Mouse (Mus musculus) ovary, postnatal 14 days (tissue): ENCODE measurements at regions not wholly inside any gene's neighbourhood (a gene's known extent, or its start where the extent isn't known, plus 50 kb on each side); places are given as distances from the start of the nearest gene placed in this dataset.

Source experiments
- DNase-seq: peaks from one replicate; pipeline ENCODE4 v3.0.0; 2022; ENCODE audit warnings: low spot score

DNA sequence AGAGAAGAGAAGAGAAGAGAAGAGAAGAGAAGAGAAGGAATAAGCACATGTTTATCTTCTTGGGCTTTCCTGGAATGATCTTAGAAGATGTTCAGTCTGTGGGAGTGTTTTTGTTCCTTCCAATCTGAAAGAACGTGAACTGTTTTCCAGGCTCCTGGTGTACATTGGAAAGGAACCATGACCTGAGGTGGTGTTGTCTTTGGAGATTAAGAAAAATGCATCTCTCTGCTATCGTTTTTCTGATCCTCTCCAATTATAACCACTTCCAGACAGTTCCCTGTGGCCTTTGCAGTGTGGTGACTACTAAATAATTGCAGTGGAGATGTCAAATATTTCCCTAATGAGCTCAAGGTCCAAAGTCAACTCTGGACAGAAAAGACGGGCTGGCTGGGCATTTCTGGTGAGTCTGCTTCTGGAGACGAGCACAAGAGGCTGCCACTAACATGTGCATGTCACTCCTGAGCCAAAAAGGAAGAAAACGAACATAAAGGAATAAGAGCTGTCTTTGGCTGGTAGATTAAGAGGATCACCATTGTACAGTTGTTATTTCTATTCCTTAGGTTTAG is 431.7 kb downstream of the Adgrl2 start:
- DNase-seq: no peak

DNA sequence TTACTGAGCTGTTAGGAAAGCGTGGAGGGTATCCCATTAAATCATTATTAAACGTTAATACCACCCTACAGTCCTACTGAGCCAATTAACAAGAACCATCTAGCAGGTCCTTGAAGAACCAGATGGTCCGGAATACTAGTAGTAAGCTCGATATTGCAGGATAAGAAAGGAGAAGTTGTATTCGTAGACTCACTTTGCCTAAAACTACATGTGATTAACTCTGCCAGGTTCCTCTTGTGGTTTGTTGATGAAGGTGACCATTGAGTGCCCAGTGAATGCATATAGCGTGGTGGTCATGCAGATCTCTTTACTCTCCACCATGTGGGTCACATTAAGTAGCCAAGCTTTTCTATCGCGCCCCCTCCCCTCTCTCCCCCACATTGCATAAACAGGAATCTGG is 435.0 kb downstream of the Adgrl2 start:
- DNase-seq: no peak

DNA sequence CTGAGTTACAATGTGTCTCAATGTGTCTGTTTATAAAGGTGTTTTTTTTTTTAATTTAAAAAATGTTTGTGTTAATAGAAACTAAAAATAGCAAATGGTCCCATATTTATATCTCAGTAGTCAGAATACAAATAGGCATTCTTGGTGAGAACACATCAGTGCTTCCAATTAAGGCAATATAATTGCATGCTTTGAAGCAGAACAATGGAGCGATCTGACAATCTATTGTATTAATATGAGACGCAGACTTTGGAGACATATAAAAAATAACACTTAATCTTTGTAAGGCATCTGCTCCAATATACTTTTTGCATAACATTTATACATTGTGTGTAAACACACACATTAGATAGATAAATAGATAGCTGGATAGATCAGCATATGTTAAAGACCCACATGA is 439.6 kb downstream of the Adgrl2 start:
- no peak for DNase-seq

DNA sequence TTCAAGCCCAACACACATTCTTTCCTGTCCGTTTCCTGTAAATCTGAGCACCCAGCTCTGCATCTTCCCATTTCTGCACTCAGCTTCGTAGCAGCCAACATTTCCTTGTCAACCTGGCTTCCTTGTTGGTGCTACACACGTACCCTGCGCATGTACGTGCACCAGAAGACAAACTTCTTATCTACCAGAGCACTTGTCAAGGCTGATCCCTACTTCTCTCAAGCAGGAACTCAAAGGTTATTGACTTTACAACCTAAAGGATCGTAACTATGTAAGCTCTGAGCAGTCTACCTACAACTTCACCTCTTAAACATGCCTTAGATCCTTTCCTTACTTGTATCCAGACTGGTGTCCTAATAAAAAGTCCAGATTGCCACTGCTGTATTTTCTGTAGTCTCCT is 445.4 kb downstream of the Adgrl2 start:
- DNase-seq: no peak

DNA sequence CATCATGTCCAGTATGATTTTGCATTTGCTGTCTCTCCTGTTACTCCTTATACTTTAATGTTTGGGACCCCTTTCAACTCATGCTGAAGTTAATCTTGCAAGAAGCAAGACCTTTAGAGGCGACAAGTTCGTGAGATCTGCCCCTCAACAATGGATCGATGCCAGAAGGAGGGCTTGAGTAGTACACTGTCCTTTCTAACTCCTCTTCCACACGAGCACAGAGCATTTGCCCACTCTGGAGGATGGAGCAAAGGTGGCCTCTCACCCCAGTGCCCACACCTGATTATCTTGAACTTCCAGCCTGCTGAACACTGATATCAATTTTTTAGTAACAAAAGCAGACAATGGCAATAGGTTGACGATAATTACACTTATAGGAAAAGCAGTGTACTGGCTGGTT is 448.1 kb downstream of the Adgrl2 start:
- DNase-seq: no peak

DNA sequence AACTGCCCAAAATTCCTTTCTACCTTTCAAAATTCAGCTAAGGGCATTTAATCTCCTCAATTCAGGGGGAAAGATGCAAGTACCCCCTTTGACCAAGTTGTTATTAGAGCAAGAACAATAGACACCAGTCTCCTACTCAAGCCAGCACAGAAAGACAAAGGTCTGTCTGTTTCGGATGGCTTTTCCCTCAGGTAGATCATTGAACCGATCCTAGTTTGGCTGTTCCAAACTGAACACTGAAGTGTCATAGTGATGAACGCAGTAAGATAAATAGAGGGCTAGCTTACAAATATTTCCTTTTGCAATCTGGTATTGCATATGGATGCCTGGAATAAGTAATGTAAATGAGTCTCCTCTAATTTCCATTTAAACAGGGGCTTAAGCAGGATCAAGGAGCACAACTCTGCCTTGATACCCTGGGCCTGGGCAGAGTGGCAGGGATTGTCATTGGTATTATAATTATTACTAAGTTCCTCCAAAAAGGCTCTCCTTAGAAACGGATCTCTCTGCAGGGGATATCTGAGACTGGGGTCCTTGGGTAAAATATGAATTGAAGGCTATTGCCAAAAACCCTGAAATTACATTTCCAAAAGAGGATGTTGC is 452.6 kb downstream of the Adgrl2 start:
- no peak for DNase-seq

DNA sequence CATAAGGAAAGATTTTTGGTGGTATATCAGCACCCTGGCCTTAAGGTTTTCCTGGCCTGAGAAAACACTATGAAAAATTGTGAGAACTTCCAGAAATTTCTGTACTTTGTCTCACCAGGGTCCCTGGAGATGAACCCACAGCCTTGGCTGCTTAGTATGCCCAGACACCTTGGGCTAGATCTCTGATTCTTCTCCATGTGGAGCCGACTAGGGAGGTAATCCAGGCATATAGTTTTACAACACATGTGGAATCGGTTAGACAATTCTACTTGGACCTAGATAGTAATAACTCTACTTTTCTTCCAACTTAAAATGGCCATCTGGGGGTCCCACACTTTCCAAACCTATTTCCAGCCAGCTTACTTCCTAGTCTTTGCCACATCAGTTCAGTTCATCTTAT is 460.5 kb downstream of the Adgrl2 start:
- DNase-seq: no peak

DNA sequence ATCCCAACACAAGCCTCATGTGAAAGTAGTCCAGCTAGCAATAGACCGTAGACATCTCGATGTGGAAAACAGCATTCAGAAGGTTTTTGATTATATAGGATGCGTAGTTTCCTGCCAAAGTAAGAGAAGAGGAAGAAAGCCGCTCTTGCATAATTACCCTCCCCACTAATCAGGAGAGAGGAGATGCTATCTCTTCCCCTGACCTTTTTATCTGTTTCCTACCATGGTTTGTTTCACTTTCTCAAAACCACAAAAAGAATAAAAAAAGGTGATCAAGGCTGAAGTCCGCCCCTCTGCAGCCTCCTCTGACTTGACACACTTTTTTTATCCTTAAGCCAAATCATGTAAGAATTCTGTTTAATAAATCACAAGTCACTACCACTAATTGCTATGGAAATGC is 480.0 kb downstream of the Adgrl2 start:
- no peak for DNase-seq

DNA sequence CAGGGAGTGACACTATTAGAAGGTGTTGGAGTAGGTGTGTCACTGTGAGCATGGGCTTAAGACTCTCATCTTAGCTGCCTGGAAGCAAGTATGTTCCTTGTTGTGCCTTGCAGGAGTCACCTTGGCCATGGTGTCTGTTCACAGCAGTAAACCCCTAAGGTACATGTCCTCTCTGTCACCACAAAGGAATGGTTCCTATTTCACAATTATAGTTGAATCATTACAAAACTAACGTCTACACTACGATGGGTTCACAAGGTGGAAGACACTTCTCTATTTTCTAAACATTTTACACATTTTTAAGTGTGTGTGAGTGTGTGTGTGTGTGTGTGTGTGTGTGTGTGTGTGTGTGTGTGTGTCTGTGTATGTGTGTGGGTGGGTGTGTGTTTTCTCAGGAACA is 485.4 kb downstream of the Adgrl2 start:
- DNase-seq: no peak

DNA sequence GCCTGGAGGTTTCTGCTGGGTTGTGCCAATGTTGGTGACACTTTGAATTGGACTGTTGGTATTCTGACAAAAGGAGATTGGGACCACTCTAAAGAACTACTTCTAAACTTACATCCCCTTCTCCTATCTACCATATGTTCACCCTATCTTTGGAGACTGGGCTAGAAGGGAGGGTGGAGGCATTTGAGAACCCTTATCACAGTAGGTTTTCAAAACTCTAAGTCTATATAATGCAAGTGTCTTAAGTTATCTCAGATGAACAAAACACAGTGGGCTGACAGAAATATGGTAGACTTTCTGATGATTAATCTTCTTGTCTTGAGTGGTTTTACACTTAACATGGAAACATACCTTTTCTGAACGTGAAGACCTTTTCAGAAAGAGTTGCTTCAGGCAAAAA is 486.9 kb downstream of the Adgrl2 start:
- DNase-seq: no peak

DNA sequence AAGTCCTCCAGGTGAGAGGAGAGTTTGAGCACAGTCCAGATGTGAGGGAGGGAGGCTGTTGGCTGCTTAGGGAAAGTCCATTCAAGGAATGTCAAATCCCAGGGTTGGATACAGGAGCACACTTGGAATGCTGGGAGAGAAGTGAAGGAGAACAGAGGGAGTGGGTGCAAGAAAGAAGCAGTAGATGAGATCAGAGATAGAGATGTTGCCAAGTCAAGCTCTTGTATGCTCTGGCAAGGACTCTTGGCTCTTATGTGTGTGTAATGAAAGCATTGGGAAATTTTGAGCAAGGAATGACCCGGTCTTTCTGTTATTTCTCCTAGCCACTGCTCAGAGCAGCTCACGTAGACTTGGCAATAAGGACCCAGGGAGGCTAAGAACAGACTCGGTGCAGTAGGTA is 488.6 kb downstream of the Adgrl2 start:
- DNase-seq: no peak

DNA sequence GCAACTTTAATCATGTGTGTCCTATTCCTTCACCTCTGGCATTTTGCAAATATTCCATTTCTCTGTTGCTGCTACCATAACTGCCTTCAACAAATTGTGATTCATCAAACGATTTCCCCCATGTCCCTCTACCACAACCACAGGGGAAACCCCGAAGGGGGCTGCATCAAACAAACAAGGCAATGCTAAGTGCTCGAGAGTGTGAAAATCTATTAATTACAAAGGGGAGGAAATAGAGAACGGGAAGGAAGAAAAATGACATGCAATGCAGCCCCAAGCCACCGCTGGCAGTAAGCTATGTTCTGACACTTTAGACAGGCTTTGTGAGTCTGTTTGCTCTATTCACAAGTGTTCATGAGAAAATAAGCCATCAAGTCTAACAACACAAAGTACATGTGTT is 493.7 kb downstream of the Adgrl2 start:
- DNase-seq: no peak

DNA sequence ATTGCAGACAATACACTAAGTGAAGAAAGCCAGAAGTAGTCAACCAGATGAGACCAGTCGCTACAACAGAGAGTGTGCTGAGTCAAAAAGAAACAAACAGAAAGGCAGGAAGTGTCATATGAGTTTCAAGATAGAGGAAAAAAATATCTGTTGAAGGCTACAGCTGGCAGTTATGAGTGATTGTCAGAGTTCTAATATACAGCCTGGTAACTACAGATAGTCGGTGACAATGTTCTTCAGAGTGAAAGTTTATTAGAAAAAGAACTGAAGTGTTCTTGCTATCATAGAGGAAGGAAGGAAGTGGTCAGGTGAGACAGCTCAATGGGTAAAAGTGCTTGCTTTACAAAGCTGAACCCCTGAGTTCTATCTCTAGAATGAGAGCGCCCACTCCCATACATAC is 499.1 kb downstream of the Adgrl2 start:
- DNase-seq: no peak

DNA sequence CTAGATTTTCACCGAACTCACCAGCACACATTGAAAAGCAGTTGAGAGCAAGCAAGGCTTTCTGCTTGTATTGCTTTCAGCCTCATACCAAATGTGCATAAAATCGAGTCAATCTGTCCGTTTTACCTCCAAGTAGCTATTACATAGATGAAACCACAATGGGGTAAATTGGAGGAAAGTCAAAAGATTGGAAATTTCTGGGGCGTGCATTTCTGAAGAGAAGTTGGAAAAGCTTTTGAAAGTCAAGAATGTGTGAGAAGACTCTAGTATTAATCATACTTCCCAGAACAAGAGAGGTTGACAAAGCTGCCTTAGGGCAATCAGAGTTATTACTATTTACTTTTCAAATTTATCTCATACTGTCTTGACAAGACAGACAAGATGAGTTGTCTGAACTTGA is 501.2 kb downstream of the Adgrl2 start:
- no peak for DNase-seq

DNA sequence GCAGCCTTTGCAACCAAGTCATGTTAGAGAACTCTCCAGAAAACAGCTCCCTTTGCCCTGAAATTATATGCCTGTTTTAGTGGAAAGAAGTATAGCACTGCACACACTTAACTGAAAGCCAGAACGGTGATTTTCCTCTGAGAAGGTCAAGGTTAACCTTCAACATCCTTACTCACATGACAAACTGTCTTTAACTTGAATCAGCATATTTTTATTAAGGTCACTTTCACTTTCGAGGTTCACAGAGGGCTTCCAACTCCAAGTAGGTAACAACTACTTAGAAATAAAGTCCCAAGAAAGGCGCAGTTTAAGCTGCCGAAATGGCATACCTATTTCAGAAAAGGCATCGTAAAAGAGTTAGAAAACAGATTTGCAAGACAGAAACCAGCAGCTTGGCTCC is 502.4 kb downstream of the Adgrl2 start:
- no peak for DNase-seq

DNA sequence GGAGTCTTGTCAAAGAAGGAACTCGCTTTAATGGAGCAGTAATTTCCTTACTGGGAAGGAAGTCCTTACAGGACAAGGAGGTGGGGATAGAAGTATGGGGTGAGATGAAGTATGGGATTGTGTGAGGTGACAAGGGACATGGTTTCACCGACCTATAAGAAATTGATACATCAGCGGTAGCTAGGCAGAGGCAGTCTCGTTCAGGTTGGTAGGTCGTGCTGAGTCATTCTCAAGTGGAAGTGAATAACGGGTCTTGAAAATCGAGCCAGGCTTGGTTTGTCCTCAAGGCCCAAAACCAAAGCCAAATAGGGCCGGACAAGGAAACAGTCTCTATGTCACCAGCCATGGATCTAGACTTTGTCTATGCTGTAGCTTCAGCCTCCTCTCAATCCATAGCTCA is 514.5 kb downstream of the Adgrl2 start:
- no peak for DNase-seq

DNA sequence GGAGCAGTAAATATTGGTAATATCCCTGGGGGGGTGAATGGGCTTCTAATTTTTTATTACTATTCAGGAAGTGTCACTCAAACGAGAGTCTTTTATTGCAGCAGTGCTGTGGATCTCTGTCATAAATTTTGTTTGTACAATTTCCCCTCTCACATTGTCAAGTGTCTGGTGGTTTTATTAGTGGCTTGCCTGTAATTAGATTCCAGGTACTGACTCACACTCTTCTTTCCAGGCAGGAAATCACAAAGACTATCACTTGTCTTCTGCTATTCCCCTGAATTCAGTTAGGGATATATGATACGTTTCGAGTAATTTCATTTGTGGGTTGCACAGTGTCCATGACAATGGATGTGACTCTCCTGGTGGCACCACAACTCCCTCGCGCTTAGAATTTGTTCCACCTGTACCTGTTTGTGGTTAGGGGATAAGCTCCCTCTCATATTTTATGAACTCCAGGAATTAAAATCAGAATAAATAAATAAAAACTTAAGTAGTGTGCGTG is 517.4 kb downstream of the Adgrl2 start:
- no peak for DNase-seq

DNA sequence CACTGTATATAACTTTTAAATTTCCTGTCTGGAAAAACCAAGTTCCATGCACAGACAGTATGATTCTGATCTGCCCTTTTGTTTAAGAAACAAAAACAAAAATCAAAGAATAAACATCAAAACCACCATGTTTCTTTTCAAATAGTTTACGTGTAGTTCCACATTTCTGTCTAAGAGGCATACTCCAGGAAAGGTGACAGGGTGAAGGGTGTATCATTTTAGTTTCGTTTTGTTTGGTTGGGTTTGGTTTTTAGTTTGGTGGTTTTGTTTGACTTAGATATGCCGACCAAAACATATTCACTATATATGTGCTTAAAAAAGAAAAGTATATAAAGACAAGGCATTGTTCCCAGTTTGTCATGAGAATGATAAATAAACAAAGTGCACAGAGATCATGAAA is 524.9 kb downstream of the Adgrl2 start:
- no peak for DNase-seq

DNA sequence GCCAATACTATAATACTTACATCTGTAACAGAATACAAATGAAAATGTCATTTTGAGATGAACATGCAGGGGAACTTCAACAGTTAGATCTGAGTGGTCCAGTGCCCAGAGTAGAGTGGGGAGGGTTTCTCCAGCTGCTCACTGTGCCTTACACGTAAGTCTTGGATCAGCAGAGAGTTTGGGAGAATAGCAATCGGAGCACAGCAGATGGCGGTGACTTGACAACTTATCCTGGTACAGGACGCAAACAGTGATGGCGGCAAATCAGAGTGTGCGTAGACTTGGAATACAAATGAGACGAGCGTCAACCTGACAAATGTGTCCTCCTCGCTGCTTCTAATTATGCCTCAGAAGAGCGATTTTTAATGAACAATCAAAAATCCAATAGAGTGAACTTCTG is 527.6 kb downstream of the Adgrl2 start:
- DNase-seq: no peak

DNA sequence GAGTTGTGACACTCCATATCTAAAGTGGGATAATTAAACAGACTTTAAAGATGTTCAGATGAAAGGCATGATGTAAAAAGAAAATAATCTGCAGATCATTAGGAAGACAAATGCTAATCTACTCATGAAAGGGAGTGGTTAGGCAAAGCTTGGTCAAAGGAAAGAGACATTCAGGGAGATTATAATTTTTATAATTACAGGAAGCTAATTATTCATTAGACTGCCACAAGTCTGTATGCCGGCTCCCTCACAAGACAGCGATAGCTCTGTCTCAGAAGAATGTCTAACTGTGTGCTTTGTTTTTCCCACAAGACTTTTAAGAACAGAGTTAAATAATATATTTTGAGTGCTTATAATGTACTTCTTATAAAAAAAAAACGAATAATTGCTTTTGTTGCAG is 541.5 kb downstream of the Adgrl2 start:
- no peak for DNase-seq

DNA sequence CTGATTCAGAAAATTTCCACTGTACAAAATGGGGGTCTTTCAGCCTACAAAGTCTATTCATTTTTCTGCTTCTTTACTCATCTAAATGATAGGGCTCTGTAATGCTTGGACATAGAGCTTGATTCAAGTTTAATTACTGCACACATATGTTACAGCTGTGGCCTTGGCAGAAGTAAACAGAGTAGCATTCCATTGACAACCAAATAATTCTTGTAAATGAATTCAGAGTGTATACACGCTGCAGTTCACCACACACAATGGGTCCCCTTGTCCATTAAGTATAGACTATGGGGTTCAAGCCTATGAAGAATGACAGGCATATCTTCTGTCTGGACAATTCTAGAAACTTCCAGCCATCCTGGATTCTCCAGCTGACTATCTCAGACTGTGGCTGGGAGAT is 541.9 kb downstream of the Adgrl2 start:
- DNase-seq: no peak

DNA sequence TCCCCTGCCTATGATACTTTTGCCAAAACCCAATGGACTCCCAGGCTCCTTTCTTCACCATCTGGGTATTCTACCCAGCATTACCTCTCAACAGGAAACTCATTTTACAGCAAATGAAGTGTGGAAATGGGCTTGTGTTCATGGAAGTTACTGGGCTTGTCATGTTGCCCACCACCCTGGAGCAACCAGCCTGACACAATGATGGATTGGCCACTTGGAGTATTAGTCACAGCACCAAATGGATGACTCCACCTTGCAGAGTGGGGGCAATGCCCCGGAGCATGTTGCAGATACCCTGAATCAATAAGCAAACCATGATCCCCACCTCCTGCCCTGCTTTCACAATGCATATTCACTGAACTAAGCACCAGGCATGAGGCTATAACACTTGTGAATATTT is 543.5 kb downstream of the Adgrl2 start:
- no peak for DNase-seq

DNA sequence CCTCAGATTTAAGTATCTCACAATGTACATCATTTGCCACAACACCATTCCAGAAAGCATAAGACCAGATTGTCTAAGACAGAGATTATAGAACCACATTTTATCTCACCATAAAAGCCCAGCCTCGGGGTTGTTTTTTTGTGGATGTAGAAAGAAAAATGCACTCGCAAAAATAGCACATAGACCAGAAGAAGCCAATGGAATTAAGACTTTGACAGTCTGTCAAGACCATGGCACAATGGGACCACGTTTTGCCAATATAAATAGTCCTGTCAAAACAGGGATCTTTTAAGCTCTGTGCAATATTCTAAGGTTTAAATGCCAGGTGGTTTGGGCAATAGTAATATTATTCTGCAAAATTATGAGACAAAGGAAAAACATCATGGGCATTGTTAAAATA is 547.3 kb downstream of the Adgrl2 start:
- DNase-seq: no peak

DNA sequence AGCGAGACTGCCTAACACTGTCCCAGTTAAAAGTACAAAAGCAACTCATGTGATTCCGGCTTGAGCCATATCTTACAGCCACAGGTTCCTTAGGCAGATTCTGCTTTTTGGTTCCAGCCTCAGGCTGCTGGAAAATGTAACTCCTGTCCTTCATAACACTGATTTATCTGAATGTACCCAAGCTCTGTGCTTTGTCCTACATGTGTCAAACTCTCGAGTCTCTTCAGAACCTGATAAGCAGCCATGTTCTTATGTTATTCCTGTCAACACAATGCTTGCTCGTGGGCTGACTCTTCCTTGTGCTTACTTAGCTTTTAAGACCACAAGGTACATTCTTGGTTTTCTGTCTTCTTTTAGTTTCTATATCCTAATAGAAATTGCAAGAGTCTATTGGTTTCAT is 556.3 kb downstream of the Adgrl2 start:
- DNase-seq: no peak
